Mouse (Mus musculus): ENCODE measurements around the gene Sdc3.

- no peak for TF ChIP-seq POLR2A (IDR thresholded peaks at IDR 0.05; ENCODE audit: control insufficient read depth, low read depth, low read length)
- TF ChIP-seq CTCF (IDR thresholded peaks at IDR 0.05; ENCODE audit: control insufficient read depth, insufficient read depth, insufficient replicate concordance, low read depth, low read length) = no peak
These were observed 32.5 kb upstream of the Sdc3 start for GRCm38 (mm10) chr4:130759875-130760274.

Data from testis, adult 2 months (tissue).